Mouse (Mus musculus) olfactory bulb, adult 2 months (tissue): ENCODE results near the gene Nodal.

Experiments
- CTCF ChIP-seq: fragments of 200-500 bp; IDR thresholded peaks from 2 replicates; pipeline ENCODE4 v1.5.1; 2012; ENCODE audit warnings: low read depth, mild to moderate bottlenecking, low read length, moderate library complexity; ENCODE audit not compliant: insufficient read depth
- POLR2A ChIP-seq: fragments of 200-500 bp; IDR thresholded peaks from 2 replicates; pipeline ENCODE4 v1.6.1; 2012; ENCODE audit warnings: mild to moderate bottlenecking, low read depth, low read length, moderate library complexity; ENCODE audit not compliant: insufficient read depth

DNA sequence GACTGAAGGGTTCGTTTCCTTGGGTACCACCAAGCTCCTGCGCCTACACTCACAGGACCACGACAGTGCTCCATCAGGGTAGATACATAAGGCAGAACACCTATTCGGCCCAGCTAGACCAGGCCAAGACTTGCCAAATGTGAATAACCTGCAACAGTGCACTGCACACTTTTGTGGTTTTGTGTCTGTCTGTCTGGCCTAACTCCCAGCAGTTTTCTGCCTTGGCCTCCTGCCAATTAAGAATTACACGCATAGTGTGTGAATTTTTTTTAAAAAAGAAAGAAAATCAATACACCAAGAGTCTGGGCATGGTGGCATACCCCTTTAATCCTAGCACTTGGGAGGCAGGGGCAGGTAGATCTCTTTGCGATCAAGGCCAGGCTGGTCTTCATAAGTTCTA, 10.2 kb downstream of the Nodal start:
- TF ChIP-seq CTCF (no peak), POLR2A (no peak)
